Mouse (Mus musculus) embryo, embryonic 9.5 days (tissue): ENCODE data around the gene Lix1.
A peak's percentile ranks its signal among the peaks of the same experiment; 100 is the strongest.

ENCODE experiments used
- DNase-seq: peaks from one replicate; pipeline ENCODE4 v3.0.0-alpha.2; 2017; ENCODE audit errors: extremely low spot score

Lix1 gene

DNA sequence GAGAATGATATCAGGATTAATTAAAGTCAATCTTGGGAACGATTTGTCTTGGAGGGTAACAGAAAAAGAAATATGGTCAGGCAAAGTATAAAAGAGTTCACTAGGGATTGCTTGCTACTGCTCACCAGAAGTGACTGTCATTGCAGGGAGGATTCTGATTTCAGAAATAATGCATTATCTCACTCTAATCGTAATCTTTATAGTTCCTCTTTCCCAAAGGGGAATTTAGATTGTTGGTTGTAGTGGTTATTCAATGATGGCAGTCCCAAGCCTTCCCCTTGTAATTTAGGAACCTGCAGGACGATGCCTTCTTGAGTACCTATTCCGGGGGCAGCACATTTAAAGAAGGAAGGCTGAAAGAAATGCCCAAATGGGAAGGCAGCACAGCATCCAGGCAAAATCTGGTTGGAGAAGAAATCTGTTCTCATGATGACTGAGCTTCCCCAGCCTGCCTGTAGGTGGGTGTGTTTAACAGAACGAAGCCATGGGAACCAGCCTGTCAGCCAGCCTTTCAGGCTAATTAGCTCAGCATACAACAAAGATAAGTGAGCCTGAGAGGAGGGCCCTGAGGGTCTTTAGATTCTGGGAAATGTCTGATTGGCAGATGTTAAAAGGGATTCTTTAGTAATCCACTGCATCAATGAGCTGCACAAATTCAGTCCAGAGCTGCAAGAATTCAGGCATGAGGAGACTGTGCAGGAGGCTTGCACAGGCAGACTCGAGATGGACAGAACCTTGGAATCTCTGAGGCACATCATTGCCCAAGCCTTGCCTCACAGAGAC, at the start of gene Lix1:
Gene Lix1, plus strand, starts transcription at position 451 of the 783 bp plus-strand sequence.
- peak; percentile 76 for DNase-seq

DNA sequence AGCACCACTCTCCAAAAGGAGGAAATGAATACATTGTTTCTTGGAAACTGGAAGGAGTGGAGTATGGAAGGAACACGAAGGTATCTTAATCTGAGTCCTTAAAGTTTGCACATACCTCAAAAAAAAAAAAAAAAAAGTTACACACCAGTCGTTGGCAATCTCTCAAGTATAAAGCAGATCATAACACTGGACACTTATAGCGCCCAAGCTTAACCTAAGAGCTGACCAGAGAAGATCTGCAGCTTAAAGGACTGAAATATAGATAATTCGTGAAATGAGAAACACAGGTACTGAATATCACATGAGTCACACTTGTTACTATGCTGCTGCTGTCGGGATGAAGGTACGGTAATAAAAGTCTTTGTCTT, 28.9 kb upstream of the Lix1 start:
- no peak for DNase-seq

DNA sequence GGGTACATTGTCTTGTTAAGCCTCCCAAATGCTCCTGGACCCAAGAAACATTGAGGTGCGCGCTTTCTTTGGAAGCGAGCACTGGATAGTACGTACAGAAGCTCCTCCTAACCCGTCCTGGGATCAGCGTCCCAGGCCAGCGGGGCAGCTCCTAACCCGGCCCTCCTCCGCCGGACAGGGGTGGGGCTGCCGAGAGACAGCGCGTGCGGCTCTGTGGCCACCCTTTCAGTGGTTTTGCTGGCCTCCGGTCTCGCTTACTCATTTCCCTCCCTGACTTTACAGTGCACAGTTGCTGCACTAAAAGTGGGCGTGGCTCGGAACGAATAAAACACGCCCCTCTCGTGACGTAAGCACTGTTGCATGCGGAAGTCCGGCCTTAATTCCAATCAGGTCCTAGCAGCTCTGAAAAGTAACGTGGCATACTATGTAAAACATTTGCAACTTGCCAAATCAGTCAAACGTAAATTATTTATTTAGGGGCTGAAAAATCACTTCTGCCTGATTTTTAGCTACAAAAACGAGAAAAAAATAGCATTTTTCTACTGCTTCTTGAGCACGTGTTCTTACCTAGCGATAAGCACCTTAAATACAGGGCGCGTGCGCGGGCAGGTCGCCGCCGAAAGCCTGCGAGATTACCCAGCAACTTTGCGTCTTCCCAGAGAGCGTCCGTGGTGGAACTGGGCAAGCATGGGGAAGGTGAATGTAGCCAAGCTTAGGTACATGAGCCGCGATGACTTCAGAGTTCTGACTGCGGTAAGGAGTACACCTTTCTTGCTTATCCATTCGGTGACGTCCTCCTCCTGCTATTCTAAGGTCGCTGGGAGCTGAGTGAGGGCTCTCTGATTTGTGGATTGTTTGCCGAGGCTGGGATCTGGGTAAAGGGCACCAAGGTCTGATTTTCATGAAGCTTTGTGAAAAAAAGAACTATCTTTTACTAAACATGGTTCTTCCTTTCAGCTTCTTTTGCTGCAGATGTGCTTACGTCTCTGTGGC, 28.3 kb upstream of the Lix1 start, which contains the start of gene Riok2:
Gene Riok2, plus strand, starts transcription at position 392 of the 993 bp plus-strand sequence.
- DNase-seq, result peak; percentile 98

DNA sequence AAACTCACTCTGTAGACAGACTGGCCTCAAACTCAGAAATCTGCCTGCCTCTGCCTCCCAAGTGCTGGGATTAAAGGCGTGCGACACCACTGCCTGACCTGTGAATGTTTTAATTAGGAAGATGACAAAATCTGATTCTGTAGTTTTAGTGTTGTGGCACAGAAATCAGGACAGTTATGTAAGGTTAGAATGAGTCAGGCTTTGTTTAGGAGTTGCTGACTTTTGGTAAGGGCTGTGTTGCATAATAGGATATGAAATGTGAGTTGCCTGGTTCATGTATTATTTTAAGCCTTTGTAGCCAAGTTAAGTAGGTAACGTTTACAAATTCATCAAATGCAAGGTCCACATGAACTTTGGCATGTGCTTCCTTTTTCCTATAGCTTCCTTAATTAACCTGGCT, 26.9 kb upstream of the Lix1 start:
- no peak for DNase-seq

DNA sequence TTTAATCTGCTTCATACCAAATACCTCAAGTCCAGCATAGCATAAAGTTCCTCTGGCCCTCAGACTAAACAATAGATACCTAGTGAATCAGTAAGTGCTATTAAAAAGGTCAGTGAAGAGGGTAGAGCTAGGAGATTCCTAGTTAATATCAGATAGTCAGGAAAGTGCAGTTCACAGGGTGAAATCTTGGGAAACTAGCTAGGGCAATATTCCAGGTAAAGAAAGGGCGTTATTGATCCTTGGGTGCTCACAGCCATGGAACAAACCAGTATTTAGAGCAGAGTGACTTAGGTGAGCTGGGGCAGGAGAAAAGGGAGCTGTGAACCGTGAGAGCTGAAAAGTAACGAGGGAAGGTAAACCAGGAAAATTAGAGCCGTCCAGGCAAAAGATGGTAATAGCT, 18.8 kb upstream of the Lix1 start:
- DNase-seq, result no peak

DNA sequence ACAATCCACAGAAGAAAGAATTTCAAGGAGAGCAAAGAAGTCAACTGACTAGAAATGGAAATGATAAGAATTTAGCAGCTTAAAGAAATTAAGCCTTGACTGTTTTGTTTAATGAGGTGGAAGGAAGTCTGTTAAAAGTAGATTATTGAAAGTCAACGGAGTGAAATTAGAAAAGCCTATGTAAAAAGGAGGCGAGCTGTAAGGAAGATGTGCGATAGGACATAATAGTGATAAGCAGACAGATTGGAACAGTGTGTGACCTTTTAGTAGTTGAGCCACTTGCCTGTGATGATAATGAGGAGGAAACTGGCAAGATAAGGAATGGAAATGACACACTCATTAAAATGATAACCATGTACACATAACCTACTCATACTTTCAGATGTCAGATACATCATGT, 18.0 kb upstream of the Lix1 start:
- DNase-seq, result no peak

DNA sequence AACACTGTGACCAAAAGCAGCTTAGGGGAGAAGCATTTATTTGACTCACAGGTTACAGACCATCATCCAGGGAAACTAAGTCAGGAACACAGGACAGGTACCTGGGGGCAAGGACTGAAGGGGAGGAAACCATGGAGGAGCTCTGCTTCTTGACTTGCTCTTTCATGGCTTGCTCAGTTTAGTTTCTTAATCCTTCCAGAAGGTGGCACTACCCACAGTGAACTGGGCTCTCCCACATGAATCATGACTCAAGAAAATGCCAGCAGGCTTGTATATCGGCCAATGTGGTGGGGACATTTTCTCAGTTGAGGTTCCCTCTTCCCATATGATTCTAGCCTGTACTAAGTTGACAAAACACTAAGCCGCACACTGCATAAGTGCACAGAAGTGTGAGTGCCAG, 16.4 kb upstream of the Lix1 start:
- no peak for DNase-seq

DNA sequence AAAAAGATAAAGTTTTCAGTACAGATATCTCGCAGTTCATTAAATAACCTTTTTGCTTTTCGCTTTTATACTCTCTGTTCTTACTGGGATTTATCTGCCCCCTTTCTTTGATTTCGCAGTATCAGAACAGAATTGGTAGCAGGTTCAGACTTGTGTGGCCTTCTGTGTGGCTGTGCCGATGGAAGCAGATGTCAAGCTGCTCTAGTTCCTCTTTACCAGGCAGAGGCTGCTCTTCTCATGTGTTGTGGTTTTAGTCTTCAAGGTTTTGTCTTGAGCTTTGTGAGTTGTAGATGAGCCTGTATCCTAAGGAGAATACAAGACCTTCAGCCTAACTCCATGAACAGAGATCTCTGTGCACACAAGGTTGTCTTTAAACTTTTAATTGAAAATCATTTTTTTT, 10.6 kb upstream of the Lix1 start:
- no peak for DNase-seq

DNA sequence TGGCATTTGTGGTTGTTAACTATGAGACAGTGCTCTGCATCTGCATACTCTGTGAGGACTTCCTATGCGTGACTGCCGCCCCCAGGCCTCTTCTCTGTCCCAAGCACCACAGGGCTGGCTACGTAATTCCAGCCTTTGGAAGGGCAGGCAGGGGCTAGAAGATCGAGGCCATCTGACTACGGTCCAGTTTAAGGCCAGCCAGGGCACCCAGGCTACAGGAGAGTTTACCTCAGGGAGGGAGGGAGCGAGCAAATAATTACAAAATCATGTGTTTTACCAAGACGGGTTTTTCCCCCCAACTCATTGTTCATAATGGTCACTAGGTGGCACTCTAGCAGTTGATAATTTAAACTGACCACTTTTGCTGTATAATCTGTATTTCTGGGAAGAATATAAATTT, 9.6 kb upstream of the Lix1 start:
- DNase-seq, result no peak

DNA sequence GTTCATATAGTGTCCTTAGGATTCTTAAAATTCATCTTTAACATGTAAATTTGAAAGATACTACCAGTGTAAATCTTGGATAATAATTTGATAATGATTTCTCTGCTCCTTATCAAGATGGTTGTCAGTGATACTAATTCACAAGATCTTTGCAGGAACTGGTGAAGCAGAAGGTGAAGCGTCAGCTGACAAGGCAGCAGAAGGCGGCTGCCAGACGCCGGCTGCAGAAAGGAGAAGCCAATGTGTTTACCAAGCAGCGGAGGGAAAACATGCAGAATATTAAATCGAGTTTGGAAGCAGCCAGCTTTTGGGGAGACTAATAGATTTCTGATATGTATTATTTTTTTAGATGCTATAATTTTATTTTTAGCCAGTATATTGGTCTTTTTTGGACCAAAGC, 9.2 kb upstream of the Lix1 start:
- no peak for DNase-seq

DNA sequence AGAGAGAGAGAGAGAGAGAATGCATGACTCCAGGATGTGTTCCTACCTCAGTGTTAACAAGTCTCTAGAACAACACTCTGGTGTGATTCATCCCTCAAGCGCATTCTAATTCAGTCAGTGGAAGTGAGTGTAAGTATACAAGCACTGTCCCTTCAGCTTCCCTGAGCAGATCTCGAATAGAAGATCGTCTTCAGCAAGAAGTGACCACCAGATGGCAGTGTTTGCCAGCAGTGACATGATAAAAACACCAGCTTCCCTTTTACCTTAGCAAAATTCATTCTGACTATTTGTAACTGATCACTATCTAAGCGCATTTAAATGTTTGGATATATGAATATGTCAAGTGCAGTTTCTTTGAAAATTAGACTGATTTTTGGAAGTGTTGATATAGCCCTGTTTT, 8.1 kb upstream of the Lix1 start:
- DNase-seq, result peak; percentile 62

DNA sequence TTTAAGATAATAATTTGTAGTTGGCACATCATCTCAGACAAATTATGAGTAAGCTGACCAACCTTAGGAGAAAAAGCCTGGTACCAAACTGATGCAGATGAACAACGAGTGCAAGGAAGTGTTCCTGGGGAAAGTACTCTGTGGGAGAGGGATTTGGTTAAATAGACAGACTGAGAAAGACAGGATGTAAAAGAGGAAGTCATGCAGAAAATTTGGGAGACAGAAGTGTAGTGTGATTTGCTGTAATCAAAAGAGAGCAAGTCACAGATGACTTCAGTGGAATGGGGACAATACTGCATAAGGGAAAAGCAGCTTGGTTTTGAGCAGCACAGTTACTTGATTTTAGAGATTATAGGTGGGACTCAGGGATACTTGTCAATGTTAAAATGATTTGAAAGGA, 5.6 kb upstream of the Lix1 start:
- DNase-seq, result no peak

DNA sequence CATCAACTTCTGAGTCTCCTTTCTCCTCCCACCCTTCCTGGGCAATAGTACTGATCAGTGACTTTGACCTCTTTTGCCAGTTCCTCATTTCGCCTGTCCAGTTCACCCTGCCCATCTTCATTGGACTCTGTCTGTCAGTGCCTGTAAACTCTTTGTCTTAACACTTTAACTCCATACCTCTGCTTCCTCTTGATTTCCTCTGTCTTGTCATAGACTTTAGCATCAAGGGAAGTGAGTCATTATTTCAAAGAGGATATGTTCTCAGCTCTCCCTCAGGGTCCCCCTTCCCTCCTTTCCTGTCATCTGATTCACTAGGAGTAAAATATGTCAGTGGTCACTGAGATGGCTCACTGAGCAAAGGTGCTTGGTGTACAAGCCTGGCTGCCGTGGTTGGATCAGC, 3.8 kb upstream of the Lix1 start:
- DNase-seq, result no peak

DNA sequence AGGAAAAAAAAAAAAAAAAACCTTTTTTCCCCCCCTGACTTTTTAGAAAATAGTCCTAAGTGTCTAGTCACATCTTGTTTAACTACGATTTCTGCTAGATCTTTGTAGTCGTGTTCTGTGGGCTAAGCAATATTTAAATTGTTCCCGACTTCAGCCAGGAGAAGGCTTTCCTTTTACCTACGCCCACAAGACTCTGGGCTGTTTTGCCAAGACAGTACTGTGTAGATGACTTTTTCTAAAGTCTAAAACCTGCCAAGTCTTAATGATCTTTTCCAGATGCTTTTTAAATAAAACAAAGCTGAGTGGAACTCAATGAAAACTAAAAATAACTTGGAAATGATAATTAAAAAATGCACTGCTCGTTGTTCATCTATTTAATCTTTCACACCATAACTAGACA, 566 bp downstream of the Lix1 start:
- DNase-seq, result no peak

DNA sequence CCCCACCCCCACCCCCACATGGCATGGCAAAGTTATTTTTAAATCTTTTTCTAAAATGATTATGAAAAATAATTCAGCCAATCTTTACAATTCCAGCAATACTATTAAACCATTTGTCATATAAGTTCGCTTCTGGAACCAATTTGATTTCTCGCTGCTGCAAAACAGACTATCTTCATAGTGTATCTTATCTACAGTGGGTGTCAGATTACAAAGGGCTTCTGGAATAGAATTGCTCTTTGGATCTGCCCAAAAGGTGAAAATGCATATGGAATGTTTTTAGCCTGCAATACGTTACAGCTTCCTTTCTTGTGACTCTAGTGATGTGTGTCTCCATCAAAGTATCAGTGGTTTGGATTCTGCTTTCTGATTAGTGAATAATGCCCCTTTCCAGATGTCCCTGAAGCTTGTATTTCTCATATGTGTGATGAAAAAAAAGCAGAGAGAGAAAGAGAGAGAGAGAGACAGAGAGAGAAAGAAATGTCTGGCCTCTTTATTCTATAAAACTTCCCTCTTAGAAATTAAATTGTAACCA, 1.2 kb downstream of the Lix1 start:
- DNase-seq, result no peak

DNA sequence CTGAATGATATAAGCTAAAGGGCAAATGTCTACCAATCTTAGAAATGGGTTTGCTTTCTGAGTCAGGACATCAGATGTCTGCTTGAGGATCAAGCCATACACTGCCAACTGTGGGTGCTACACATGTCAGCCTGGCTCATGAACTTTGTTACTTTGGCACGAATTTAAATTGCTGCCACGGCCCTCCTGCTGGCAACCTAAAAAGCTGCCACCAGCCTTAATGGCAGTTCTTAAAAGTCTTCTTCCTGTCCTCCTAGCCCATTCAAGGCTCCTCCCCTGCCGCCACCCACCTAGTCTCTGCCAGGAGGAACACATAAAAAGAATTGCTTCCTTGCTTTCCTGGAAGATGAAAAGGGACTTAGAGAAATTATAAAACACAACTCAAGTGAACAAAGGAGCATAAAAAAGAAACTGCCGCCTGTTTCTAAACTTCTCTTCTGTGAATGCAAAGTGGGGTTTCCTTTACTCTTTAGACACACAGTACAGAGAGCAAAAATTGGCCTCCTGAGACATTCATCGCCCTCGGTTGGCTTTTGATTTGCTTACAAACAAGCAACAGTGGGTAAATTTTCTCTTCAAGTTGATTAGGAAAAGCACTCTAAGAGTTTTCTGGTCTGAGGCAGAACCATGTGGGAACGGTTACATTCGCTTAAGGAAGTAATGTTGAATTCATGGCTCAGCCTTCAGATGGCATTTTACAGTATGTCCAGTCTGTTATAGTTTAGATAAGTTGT, 2.5 kb downstream of the Lix1 start:
- DNase-seq, result no peak

DNA sequence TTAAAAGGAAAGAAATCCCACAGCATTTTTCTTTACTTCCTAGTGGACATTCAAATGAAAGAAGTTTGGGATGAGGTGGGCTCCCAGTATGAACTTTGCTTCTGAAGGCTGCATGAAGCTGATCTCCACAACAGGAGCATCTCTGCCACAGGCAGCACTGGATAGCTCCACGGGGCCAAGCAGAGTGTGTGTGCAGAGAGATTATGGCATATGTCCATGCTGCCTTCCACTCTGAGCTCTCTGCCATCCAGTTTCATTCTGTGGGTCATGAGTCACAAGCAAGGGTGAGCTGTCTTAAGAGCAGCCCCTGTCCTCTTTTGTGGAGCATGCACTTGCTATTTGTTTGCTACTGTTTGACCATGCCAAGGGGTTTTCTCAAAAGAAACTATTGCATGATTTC, 3.1 kb downstream of the Lix1 start:
- no peak for DNase-seq

DNA sequence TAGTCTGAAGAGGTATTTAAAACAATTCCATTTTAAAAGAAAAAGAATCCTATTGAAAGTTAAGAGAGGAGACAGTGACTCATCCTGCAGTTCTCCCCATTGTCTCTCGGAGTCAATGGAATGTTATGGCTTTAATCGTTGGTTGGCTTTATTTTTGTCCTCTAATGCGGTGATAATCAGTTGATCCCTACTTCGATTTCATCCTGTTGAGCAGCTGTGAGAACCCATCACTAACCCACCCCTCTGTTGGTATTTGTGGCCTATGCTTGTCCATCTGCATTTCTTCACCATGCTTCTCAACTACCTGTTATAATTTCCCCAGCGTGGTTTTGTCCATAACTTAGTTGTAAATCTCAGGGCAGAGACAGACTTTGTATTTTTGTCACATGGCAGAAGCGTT, 5.7 kb downstream of the Lix1 start:
- no peak for DNase-seq

DNA sequence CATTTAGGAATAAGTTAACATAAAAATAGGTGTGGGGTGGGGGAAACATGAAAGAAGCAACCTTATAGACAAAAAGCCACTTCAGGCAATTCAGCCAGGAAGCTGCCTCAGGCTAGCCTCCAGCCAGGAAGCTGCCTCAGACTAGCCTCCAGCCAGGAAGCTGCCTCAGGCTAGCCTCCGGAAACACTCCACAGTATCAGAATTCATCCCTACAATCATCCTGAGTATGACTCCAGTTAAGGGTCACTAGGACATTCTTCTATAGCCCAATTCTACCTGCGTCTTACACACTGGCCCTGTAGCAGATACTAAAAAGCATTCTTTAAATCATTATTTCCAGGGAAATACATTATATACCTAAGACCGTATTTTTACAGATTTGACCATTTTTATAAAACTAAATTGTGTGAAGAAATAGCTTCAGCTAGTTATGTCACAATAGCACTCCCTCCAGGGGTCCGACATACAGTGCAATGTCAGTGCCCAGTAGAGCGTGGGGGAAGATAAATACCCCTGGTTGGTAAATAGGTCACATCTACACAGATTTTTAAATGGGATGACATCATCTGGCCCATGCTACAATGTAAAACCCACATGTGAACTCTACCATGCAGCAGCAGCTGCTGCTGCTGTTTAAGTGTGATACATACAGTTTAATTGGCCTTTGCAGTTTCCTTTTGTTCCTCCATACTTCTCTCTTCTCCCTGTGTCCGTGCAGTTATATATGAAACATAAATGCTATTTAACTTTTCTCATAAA, 6.4 kb downstream of the Lix1 start:
- DNase-seq, result no peak

DNA sequence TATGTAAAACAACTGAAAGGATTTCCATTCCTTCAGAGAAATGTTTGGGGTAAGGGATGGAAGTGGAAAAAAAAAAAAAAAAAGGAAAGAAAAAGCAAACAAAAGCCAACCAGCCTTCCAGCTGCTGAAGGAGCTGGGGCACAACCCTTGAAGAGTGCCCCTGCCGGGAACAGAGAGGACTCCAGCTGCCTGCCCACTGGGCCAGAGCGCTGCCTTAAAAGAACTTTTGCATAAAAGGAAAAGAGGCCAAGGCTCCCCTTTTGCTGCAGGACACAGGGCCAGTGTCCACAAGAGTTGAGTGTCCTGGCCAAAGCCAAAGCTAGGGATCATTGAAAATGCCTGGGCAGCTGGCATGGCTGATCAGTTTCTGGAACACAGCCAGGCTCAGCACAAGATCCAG, 7.1 kb downstream of the Lix1 start:
- DNase-seq, result no peak

DNA sequence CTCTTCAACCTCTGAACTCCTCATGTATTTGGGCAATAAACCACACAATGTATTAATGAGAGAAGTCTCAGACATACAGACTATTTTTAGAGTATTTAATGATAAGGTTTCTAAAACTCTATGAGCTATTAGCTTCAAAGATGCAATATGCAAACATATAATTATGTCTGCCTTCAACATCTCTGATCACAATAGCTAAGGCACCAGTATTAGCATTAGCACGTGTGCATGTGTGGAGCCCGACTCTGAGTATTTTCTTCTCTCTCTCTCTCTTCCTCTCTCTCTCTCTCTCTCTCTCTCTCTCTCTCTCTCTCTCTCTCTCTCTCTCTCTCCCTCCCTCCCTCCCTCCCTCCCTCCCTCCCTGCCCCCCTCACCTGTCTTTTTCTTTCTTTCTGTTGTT, 9.0 kb downstream of the Lix1 start:
- no peak for DNase-seq
